Mouse (Mus musculus) frontal cortex, postnatal 10 days (tissue): ENCODE measurements around the gene Myzap.

Source experiments
- DNase-seq, 2 experiments: peaks; one replicate each; pipeline ENCODE4 v3.0.0; 2022; ENCODE audit warnings: low spot score in 2 of 2, mixed read lengths in 1 of 2

Myzap gene

DNA sequence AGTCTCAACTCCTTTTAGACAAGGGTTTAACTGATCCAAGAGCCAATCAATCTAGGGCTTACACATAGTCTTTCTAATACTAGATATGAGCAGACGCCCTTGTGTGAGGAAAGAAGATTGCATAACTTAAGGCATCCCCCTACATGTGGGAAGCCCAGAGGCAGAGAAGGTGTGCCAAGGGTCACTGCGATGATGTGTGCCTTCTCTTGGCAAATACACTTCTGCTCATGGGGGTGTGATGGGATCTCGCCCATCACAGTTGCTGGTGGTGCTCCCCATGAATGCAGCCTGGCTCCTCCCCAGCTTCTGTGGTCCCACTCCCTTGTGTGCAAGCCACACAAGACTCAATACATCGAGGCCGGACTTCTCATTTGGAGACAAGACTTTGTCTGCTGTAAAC lies 47.3 kb downstream of the Myzap start:
- no peak for DNase-seq

DNA sequence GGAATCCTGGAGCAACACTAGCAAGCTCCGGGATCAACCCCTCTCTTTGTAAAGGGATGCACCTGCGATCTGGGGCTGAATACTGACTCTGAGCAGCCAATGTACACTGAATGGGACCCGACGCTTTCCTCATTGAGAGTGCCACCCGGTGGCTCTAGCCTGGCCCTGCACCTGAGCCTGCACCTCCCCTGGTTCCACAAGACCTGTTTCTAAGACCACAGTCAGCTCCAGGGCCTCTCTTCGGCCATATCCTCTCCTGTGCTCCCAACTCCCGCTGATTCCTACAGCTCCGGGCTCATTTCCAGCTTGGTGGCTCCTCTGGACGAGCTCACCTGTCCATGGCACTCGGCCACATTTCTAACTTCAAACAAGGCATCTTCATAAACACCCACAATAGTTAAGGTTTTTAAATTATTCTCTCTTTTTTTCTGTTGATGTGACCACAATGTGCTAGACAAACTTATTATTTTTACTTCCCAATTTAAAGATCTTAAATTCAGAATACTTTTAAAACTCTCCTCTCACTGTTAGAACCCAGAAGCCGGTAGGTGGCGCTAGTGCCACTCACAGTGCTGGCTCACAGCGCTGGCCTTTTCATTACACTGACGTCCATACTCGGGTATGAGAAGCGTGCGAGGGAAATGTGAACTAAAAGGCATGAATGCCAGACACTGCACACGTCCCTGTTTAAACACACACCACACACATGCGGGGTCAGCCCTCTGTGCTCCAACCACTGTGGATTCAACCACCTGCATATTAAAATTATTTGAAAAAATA lies 48.5 kb downstream of the Myzap start:
- DNase-seq, result peak; percentile 30 to 77

DNA sequence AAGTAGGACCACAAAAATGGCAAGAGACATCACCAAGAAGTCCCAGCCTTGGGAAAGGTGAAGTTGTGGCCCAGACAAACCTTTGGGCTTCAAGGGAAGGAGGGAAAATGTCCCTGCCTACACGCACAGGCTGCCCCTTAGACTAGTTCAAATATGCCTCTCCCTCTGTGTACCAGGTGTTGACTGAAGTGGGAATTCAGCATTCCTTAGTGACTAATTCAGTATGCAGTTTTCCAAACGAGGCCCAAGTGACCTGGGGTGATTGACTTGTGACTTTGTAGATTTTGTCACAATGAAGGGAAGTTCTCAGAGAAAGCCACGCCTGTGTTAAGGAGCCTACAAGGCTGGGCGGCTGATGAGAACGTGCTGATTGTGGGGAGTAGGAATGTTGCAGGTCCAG lies 49.9 kb downstream of the Myzap start:
- no peak for DNase-seq

DNA sequence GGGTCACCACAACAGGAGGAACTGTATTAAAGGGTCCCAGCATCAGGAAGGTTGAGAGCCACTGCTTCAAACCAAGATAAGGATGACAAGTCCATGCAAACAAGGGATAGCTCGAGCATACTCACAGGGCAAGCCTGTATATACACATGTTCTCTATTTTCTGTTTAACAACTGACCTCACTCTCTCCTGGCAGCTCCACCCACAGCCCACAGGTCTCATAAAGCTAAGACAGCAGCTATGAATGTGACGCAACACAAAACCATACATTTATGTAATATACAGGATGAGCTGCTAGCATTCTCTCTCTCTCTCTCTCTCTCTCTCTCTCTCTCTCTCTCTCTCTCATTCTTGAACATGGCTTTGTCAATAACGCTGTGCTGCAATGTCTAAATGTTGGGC lies 51.4 kb downstream of the Myzap start:
- no peak for DNase-seq

DNA sequence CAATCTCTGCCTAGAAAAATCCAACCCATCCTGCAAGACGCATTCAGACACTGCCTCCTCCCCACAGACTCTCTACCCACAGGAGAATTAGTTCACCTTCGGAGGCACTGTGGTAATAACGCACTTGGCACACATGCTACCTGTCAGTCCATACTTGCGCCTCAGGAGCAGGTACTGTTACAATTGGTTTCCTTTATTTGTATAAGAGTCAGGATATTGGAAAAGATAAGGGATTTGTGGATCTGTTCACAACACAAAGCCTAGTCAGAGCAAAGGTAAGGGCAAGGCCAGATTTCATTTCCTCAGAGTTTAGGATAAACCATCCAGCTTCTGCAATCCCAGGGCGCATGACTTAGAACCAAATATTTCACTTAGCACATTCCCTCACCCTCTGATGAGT lies 56.4 kb downstream of the Myzap start:
- DNase-seq, result no peak

DNA sequence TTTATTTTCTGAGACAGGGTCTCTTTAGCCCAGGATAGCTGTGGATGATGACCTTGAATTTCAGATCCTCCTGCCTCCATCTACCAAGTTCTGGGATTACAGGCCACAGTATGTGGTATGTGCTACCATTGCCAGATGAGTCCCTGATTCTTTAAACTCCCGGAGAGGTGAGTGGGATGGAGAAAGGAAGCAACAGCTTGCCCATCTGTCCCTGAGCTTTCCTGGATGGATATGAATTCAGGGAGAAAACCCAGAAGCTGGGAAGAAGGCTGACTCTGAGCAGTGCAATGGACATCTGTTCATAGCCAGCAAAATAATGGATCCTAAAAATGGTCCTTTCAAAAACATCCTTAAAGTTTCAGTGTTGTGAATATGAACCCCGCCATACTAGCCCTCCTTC lies 57.1 kb downstream of the Myzap start:
- DNase-seq, result no peak

DNA sequence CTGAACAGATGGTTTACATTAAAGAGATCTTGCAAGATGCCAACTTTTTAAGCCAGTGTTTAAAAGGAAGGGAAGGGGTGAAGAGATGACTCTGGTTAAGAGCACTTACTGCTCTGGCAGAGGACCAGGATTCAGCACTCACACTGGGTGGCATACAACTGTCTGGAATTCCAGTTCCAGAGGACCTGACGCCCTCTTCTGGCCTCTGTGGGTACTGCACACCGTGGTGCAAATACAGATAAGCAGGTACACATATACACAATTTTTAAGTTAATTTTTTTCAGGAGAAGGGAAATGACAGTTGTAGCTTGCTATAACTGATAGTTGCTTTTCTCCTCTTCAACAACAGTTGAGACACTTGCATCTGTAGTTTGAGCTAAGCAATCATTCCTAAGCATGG lies 62.2 kb downstream of the Myzap start:
- DNase-seq, result no peak

DNA sequence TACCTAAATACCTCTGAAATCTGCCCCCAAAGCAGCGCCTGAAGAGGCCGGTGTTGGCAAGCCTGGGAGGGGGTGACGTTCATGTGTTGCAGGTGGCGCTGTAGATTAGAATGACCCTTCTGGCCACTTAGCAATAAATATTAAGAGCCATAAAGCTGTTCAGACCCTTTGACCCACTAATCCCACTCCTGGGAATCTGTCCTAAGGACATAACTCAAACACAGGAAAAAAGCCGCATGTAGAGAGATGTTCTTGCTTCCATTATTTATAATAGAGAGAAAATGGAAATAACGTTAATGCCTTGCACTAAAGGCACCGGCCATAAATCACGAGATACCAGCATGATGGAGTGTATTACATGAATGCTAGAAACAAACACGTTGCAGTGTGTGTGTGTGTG lies 64.7 kb downstream of the Myzap start:
- no peak for DNase-seq

DNA sequence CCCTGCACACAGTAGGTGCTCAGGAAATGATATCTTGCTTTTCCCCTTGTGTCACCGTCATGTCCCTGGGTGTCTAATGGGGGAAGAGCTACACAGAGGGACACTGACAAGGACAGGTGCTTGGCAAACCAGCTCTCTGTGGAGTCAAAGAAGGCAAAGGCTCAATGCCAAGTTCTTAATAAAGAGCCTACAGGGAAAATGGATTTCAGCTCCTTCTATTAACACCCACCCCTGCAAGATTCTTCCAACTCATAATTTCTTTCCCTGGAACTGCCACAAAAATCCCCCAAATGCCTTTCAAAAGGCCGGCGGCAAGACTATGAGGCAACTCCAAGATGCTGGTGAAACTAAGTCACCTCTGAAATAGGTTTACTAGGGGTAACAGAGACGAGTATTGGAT lies 68.3 kb downstream of the Myzap start:
- DNase-seq, result no peak

DNA sequence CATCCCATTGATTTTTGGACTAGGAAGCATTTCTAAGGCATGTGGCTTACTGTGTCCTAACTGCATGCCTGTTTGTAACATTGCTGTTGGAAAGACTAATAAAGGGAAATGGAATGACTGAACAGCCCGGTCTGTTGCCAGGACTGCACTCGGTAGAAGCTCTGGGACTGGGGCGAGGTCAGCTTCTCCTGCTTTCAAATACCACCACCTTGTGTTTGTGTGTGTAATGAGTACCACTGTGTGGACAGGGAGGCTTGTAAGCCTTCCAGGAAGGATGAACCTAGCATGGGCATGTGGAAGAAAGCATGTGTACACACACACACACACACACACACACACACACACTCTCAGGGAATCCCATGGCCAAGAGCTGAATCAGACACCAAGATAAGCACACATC lies 72.3 kb downstream of the Myzap start:
- no peak for DNase-seq

DNA sequence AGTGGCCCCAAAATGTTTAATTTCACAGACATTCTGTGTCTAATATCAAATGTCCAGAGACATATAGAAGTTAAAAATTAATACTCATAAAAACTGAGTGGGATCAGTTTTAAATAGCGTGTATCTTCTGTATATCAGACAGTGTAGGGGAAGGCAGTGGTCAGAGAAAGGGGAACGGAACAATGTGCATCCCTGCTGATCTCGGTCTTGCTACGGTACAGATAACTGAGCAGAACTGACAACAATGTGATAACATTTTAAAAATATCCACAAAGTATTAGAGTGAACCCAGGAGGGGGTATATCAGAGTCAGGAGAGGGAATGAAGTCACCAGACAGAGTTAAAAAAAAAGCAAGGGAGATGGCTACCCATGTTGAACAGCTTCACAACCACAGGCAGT lies 74.7 kb downstream of the Myzap start:
- DNase-seq, result no peak

DNA sequence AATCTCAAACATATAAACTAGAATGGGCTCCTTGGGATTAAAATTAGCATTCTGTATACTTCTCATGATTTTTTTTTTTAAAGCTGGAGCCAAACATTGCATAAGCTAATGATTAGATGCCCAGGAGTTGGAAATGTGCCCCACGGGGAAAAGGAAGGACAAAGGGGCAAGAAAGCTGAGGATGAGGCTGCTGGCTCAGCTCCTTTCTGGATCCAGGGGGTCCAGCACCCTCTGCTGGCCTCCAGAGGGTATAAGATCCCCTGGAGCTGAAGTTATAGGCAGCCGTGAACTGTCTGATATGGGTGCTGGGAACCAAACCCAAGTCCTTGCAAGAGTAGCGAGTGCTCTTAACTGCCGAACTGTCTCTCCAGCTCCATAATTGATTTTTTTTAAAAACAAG lies 76.3 kb downstream of the Myzap start:
- DNase-seq, result no peak

DNA sequence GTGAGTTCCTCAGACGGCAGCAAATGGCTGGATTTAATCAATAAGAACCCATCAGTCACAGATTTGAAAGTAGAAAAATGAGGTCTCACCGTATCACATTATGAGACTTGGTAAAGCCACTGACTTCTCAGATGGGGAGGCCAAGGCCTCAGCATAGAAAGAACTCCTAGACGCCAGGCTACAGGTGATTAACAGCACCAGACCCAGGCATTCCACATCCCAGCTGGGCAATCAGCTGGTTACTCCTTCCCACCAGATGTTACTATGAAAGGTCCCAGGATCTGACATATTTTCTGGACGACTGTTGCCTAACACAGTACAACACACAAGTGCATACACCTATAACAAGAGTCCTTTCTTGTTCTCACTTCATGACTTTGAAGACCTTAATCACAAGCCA lies 78.6 kb downstream of the Myzap start:
- no peak for DNase-seq

DNA sequence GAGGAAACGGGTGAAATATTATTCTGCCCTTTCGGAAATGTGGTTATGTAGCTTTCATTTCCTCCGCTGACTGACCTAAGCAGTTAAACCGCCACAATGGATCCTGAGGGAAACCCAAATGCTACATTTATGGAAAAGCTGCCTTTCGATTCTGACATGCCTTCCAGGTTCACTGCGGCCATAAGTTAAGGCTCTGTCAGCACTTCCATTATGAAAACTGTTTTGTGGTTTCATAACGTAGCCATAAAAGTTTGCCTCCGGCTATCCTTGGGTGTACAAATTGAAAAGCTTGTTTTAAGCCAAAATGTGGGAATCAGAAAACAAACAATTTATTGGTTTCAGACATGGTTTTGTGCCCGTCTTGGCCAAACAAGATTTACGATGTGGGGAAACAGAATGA lies 79.3 kb downstream of the Myzap start:
- no peak for DNase-seq

DNA sequence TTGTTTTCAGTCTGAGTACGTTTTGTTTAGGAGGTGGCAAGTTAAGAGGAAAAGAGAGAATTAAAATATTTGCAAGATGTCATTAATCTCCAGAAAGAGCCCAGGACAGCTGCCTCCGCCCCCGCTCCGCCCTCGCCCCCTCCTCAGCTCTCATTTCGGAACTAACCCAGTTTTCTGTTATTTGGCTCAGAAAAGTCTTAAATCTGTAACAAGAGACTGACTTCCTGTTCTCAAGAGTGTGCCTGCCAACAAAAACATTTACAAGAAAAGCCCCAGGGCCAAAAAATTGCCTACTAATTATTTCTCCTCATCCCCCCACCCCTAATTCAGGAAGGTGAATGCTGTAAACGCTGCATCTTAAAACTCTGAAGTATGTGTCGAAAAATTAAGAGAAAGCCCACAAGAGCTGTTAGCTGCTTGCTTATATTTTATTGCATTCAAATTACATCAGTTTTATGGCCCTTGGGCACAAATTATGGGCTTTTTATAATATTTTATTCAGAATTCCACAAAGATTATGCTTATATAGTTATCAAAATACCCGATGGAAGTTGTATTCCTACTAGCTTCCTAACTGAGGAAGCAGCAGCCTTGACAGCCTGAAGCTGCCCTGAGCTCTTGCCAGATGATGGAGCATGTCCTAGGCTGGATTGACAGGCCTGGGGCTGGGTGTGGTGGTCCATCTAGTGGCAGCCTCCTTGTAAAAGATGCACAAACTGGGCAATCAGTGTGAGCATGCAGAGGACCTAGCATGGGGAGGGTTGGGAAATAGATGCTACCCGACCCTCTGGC lies 93.6 kb downstream of the Myzap start:
- DNase-seq, result peak in 1 of 2 experiments; percentile 11

DNA sequence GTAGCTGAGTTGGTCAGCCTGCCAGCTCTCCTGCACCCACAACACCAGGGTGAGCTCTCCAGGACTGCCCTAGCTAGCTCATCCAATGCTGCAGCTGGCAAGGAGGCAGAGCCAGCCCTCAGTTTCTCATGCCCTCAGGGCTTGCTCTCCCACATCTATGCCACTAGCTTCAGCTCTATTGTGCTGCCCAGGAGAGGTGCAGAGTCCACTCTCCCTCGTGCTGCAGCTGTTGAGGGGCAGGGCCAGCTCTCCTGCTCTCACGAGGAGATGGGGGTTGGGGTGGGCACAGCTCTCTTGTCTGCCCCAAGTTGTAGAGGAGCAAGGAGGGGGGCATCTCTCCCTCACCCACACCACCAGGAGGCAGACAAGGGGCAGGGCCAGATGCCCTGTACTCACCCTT lies 95.5 kb downstream of the Myzap start:
- DNase-seq, result no peak

DNA sequence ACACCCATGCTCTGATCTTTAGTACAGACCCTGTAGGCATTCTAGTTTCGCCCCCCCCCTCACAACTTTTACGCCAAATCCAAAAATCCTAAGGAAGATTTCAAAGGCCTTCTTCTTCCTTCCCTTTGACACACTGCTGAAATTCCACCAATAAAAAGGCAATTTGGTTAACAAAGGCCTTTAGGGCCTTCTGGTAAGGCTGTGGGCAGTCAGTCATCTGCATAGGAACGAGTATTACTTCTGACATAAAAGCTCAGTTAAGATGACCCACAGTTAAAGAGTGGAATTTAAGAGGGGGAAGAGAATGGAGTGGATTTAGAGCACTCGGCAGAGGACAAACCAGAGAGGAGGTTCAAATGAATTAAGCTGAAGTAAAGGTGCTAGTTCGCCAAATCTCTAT lies 98.4 kb downstream of the Myzap start:
- no peak for DNase-seq

DNA sequence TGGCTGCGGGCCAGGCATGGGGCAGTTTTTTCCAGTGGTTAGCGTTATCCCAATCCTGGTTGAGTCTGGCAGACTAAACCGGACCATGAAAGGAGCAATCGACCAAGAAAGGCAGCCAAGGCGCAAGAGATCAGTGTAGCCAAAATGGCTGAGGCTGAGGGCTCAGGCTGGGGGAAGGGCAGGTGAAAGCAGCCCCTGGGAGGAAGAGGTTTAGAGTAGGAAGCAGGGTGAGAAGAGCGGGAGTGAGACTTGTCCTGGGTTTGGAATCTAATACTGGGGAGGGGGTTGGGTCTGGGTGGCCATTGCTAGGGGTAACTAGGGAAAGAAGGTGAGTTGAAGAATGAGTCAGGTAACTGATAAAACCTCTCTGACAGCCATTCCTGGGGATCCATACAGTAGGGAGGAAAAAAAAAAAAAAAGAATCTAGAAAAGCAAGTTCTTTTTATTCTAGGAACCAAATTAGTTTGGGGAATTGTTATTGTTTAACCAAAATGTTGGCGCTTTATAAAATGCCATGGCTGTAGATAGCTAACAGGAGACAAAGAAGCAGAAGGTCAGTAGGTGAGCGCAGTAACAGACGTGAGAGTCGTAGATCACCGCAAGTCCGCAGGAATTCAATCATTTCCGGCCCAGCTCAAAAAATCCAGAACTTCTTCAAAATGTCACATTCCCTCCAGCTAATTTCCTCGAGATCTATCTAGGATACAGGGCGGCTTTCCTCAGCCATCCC lies 99.7 kb downstream of the Myzap start:
- no peak for DNase-seq

DNA sequence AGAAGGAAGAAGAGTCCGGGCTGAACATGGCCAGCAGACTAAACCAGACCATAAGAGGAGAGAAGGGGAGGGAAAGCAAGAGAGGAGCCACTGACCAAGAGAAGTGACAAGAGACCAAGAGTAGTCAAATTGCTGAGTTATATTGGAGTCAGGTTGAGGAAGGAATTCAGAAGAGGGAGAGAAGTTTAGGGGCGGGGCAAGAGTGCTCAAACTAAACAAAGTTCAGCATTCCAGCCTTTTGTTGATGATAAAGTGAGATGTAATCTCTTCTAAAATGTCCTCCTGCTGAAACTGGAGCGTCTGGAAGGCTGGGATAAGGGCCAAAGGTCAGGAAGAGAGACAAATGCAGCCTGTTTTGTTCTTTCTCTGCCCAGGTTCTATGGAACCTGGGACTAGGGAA lies 102.1 kb downstream of the Myzap start:
- no peak for DNase-seq

DNA sequence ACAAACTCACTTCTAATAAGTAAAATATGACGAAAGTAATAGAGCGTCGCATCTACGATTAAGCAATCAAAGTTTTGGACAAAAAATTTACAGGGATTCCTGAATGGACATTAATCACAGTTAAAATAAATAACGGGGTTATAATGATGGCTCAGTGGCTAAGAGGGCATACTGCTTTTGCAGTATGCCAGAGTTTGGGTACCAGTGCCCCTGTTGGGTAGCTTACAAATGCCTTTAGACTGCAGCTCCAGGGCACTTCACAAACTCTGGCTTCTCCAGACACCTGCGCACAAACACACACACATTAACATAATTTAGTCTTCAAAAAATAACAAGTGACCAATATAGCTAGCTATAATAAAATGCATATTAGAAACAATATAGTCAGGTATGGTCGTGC lies 106.0 kb downstream of the Myzap start:
- DNase-seq, result no peak

DNA sequence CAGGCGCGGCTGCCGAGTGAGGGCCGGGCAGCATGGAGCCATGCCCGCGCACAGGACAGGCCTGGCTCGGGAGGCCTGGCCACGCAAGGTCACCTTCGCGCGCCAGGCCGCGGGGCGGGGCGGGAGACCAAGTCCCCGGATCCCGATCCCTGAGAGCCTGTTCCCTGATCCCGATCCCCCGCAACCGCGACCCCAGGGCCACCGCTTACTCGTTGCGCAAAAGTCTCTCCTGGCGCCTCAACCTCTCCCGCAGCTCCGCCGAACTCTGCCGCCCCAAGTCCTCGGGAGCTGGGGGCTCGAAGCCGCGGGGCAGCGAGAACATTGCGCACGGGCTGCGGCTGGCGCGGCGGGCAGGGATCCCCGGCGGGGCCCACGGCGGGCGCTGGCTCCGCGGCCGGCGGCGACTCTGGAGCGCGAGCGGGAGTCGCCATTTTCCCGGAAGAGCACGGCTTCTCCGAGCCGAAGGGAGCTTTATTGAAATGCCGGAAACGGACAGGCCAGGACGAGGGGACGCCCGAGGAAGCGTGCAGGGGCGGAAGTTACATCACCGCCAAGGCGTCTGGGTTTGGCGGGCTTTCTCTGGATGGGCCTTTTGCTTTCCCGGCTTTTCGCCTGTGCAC lies 106.6 kb downstream of the Myzap start, which contains the start of gene Polr2m:
Polr2m (minus strand) TSS at position 461 of the 620 bp plus-strand sequence.
- DNase-seq, result peak; percentile 84 to 89

DNA sequence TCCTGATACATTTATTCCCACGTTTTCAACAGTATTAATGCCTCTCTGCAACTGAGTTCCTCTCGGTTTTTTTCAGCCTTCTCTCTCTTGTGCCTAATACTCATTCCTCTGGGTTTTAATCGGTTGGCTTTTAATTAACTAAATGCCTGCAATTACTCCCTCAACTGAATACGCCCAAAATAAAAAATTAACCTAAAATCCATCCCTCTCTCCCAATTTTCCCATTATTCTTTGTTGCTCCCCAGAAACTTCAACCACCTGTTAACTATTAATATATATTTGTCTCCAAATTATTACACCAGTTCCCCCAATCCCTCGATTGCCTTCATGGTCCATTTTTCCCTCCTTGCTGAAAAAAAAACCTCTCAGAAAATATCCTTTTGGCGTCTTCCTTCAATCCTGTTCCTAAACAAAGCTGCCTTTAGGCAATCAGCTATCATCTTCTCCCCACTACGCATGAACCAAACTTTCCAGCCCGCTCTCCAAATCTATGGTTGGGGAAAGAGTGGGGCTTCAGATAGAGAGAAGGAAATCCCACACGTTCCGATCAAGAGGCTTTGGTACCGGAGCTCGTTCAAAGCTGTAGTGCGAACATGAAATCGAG lies 107.2 kb downstream of the Myzap start:
- no peak for DNase-seq
